Mouse (Mus musculus): ENCODE data around the gene Lrp4. TPM values are rescaled to one million over a fixed set of nuclear protein-coding genes. Genes with fewer than 3 reads are reported as not detected.

Gene Lrp4
- 10.3 and 11.3 TPM in 2 replicates for polyA plus RNA-seq (2015; fragmentation: Nextera tagmentation; extraction: Ambion mirVana)

- under 1% methylated on average over 15 of the region's 36 CpGs for WGBS
- peak within 1 kb of the TSS; percentile 89 for H3K9ac ChIP-seq
- H3K4me2 ChIP-seq: peak within 1 kb of the TSS; percentile 90
- H3K36me3 ChIP-seq (ENCODE audit: poor library complexity, severe bottlenecking): peaks cover 5% of the 10 kb centered on the region; the same call in 1 of the 2 replicates
- peaks cover 5% of the 10 kb centered on the region for H3K9me3 ChIP-seq (replicated peaks)
- peak within 1 kb of the TSS; percentile 87 for H3K27ac ChIP-seq
- peaks cover 51% of the 10 kb centered on the region for H3K4me1 ChIP-seq
- peak; percentile 65 for ATAC-seq
- H3K27me3 ChIP-seq: peaks cover 12% of the 10 kb centered on the region; the same call in 1 of the 2 replicates
- peak within 1 kb of the TSS; percentile 75 for H3K4me3 ChIP-seq
These were observed at the start of gene Lrp4 for GRCm38 (mm10) chr2:91457259-91457655. Gene Lrp4, plus strand, starts transcription at chr2:91457511.

- no peaks in the 10 kb centered on the region for H3K36me3 ChIP-seq (ENCODE audit: poor library complexity, severe bottlenecking)
- no peak overlapping the region for H3K27ac ChIP-seq
- ATAC-seq: no peak
- H3K9ac ChIP-seq: no peak overlapping the region
- H3K9me3 ChIP-seq (replicated peaks): no peaks in the 10 kb centered on the region
- no peak overlapping the region for H3K4me3 ChIP-seq
- peaks cover 4% of the 10 kb centered on the region; the same call in 1 of the 2 replicates for H3K4me1 ChIP-seq
- no peak overlapping the region for H3K4me2 ChIP-seq
- WGBS: 93% methylated on average over 2 of the region's 2 CpGs
- H3K27me3 ChIP-seq: peaks cover 16% of the 10 kb centered on the region; the same call in 1 of the 2 replicates
These were observed 49.3 kb upstream of the Lrp4 start for GRCm38 (mm10) chr2:91408031-91408430.

- WGBS: 73% methylated on average over 2 of the region's 2 CpGs
- no peak for ATAC-seq
- H3K27ac ChIP-seq: no peak overlapping the region
These were observed 45.8 kb upstream of the Lrp4 start for GRCm38 (mm10) chr2:91411473-91411872.

GRCm38 (mm10) chr2:91412361-91412760 is 45.0 kb upstream of the Lrp4 start:
- 85% methylated on average over 5 of the region's 5 CpGs for WGBS
- Histone ChIP-seq H3K9me3 (replicated peaks) (no peaks in the 10 kb centered on the region), H3K36me3 (ENCODE audit: poor library complexity, severe bottlenecking) (no peaks in the 10 kb centered on the region), H3K4me3 (no peak overlapping the region), H3K4me1 (peaks cover 4% of the 10 kb centered on the region; the same call in 1 of the 2 replicates), H3K27me3 (no peaks in the 10 kb centered on the region), H3K4me2 (no peak overlapping the region), H3K9ac (no peak overlapping the region), H3K27ac (no peak overlapping the region)
- ATAC-seq: no peak

More at GRCm38 (mm10) chr2:91411473-91411872, 45.8 kb upstream of the Lrp4 start:
- Histone ChIP-seq H3K27me3 (no peaks in the 10 kb centered on the region), H3K4me3 (no peak overlapping the region), H3K9ac (no peak overlapping the region), H3K36me3 (ENCODE audit: poor library complexity, severe bottlenecking) (no peaks in the 10 kb centered on the region), H3K4me2 (no peak overlapping the region), H3K4me1 (peaks cover 4% of the 10 kb centered on the region; the same call in 1 of the 2 replicates), H3K9me3 (replicated peaks) (no peaks in the 10 kb centered on the region)

GRCm38 (mm10) chr2:91413811-91414210 is 43.5 kb upstream of the Lrp4 start:
- no peaks in the 10 kb centered on the region for H3K27me3 ChIP-seq
- no peak overlapping the region for H3K4me3 ChIP-seq
- no peak overlapping the region for H3K27ac ChIP-seq
- no peak overlapping the region for H3K4me2 ChIP-seq
- H3K4me1 ChIP-seq: peaks cover 4% of the 10 kb centered on the region; the same call in 1 of the 2 replicates
- H3K9ac ChIP-seq: no peak overlapping the region
- WGBS: 93% methylated on average over 1 of the region's 1 CpGs
- H3K36me3 ChIP-seq (ENCODE audit: poor library complexity, severe bottlenecking): 0 out of 2 replicates have a peak, but pooled peaks cover 2% of the 10 kb centered on the region
- no peak for ATAC-seq
- no peaks in the 10 kb centered on the region for H3K9me3 ChIP-seq (replicated peaks)

- H3K4me3 ChIP-seq: no peak overlapping the region
- peaks cover 16% of the 10 kb centered on the region; the same call in 1 of the 2 replicates for H3K4me1 ChIP-seq
- H3K27me3 ChIP-seq: peaks cover 4% of the 10 kb centered on the region; the same call in 1 of the 2 replicates
- no peak overlapping the region for H3K9ac ChIP-seq
- no peak overlapping the region for H3K4me2 ChIP-seq
- 27% methylated on average over 5 of the region's 5 CpGs for WGBS
- H3K36me3 ChIP-seq (ENCODE audit: poor library complexity, severe bottlenecking): peaks cover 29% of the 10 kb centered on the region
- no peaks in the 10 kb centered on the region for H3K9me3 ChIP-seq (replicated peaks)
- ATAC-seq: no peak; the same call in 1 of the 2 replicates
- H3K27ac ChIP-seq: no peak overlapping the region
These were observed 35.7 kb upstream of the Lrp4 start for GRCm38 (mm10) chr2:91421641-91422040.

- H3K27me3 ChIP-seq: peaks cover 6% of the 10 kb centered on the region; the same call in 1 of the 2 replicates
- H3K36me3 ChIP-seq (ENCODE audit: poor library complexity, severe bottlenecking): peaks cover 26% of the 10 kb centered on the region
- no peak for ATAC-seq
- no peak overlapping the region for H3K27ac ChIP-seq
- H3K9me3 ChIP-seq (replicated peaks): no peaks in the 10 kb centered on the region
- WGBS: 75% methylated on average over 7 of the region's 7 CpGs
- peaks cover 20% of the 10 kb centered on the region for H3K4me1 ChIP-seq
- H3K4me2 ChIP-seq: no peak overlapping the region
- H3K4me3 ChIP-seq: no peak overlapping the region
- H3K9ac ChIP-seq: no peak overlapping the region
These were observed 33.1 kb upstream of the Lrp4 start for GRCm38 (mm10) chr2:91424061-91424720.

GRCm38 (mm10) chr2:91426321-91426720 is 31.0 kb upstream of the Lrp4 start:
- no peak overlapping the region for H3K9ac ChIP-seq
- WGBS: 90% methylated on average over 1 of the region's 1 CpGs
- no peak for ATAC-seq

GRCm38 (mm10) chr2:91429146-91429545 is 28.2 kb upstream of the Lrp4 start:
- 79% methylated on average over 3 of the region's 3 CpGs for WGBS
- peaks cover 43% of the 10 kb centered on the region for H3K4me1 ChIP-seq
- peaks cover 5% of the 10 kb centered on the region; the same call in 1 of the 2 replicates for H3K36me3 ChIP-seq (ENCODE audit: poor library complexity, severe bottlenecking)
- ATAC-seq: no peak
- H3K9ac ChIP-seq: no peak overlapping the region
- H3K9me3 ChIP-seq (replicated peaks): no peaks in the 10 kb centered on the region
- no peak overlapping the region for H3K4me2 ChIP-seq
- peaks cover 6% of the 10 kb centered on the region; the same call in 1 of the 2 replicates for H3K27me3 ChIP-seq
- no peak overlapping the region for H3K4me3 ChIP-seq
- H3K27ac ChIP-seq: peak overlapping the region; percentile 84

More at GRCm38 (mm10) chr2:91426321-91426720, 31.0 kb upstream of the Lrp4 start:
- Histone ChIP-seq H3K4me2 (no peak overlapping the region), H3K36me3 (ENCODE audit: poor library complexity, severe bottlenecking) (peaks cover 8% of the 10 kb centered on the region), H3K27me3 (peaks cover 6% of the 10 kb centered on the region; the same call in 1 of the 2 replicates), H3K4me1 (peaks cover 41% of the 10 kb centered on the region), H3K9me3 (replicated peaks) (no peaks in the 10 kb centered on the region), H3K4me3 (no peak overlapping the region), H3K27ac (no peak overlapping the region)

GRCm38 (mm10) chr2:91429915-91430599 is 27.3 kb upstream of the Lrp4 start:
- Histone ChIP-seq H3K4me1 (peaks cover 37% of the 10 kb centered on the region), H3K4me3 (no peak overlapping the region), H3K36me3 (ENCODE audit: poor library complexity, severe bottlenecking) (peaks cover 5% of the 10 kb centered on the region; the same call in 1 of the 2 replicates), H3K9me3 (replicated peaks) (no peaks in the 10 kb centered on the region), H3K4me2 (peak overlapping the region; percentile 38), H3K9ac (peak overlapping the region; percentile 37; the same call in 1 of the 2 replicates), H3K27ac (peak overlapping the region; percentile 84), H3K27me3 (peaks cover 6% of the 10 kb centered on the region; the same call in 1 of the 2 replicates)
- 1% methylated on average over 9 of the region's 9 CpGs for WGBS
- peak; percentile 80 for ATAC-seq

- WGBS: 6% methylated on average over 6 of the region's 6 CpGs
These were observed 26.8 kb upstream of the Lrp4 start for GRCm38 (mm10) chr2:91430600-91430919.

GRCm38 (mm10) chr2:91436713-91437112 is 20.6 kb upstream of the Lrp4 start:
- Histone ChIP-seq H3K4me3 (no peak overlapping the region), H3K27ac (peak overlapping the region; percentile 61), H3K9me3 (replicated peaks) (no peaks in the 10 kb centered on the region), H3K4me1 (peaks cover 32% of the 10 kb centered on the region), H3K27me3 (no peaks in the 10 kb centered on the region), H3K36me3 (ENCODE audit: poor library complexity, severe bottlenecking) (peaks cover 5% of the 10 kb centered on the region; the same call in 1 of the 2 replicates), H3K4me2 (peak overlapping the region; percentile 20; the same call in 1 of the 2 replicates), H3K9ac (no peak overlapping the region)
- no peak; the same call in 1 of the 2 replicates for ATAC-seq
- 24% methylated on average over 8 of the region's 8 CpGs for WGBS

More at GRCm38 (mm10) chr2:91430600-91430919, 26.8 kb upstream of the Lrp4 start:
- Histone ChIP-seq H3K9me3 (replicated peaks) (no peaks in the 10 kb centered on the region), H3K4me1 (peaks cover 37% of the 10 kb centered on the region), H3K36me3 (ENCODE audit: poor library complexity, severe bottlenecking) (peaks cover 5% of the 10 kb centered on the region; the same call in 1 of the 2 replicates), H3K27ac (peak overlapping the region; percentile 84), H3K9ac (peak overlapping the region; percentile 37; the same call in 1 of the 2 replicates), H3K4me2 (peak overlapping the region; percentile 38), H3K4me3 (no peak overlapping the region), H3K27me3 (0 out of 2 replicates have a peak, but pooled peaks cover 6% of the 10 kb centered on the region)
- peak; percentile 91 for ATAC-seq

Data from forebrain, embryonic 13.5 days (tissue).